Mouse (Mus musculus) cortical plate, adult 2 months (tissue): ENCODE measurements at regions not wholly inside any gene's neighbourhood (a gene's known extent, or its start where the extent isn't known, plus 50 kb on each side); places are given as distances from the start of the nearest gene placed in this dataset.

Experiments used
- H3K27ac ChIP-seq: fragments of 200-500 bp; 2 replicates; pipeline ENCODE4 v1.5.1; 2012; ENCODE audit warnings: low read length, control low read depth, inconsistent platforms; ENCODE audit not compliant: insufficient read depth
- H3K4me1 ChIP-seq: fragments of 200-500 bp; 2 replicates; pipeline ENCODE4 v1.6.1; 2011; ENCODE audit warnings: low read length; ENCODE audit not compliant: control insufficient read depth, insufficient read depth
- H3K4me3 ChIP-seq: fragments of 200-500 bp; 2 replicates; pipeline ENCODE4 v1.5.1; 2011; ENCODE audit warnings: mild to moderate bottlenecking, low read length, control low read depth; ENCODE audit not compliant: insufficient read depth
- CTCF ChIP-seq: fragments of 200-500 bp; IDR thresholded peaks from 2 replicates; pipeline ENCODE4 v1.5.1; 2011; ENCODE audit warnings: mild to moderate bottlenecking, control low read depth, low read length; ENCODE audit not compliant: insufficient read depth; ENCODE audit errors: extremely low read depth
- POLR2A ChIP-seq: fragments of 200-500 bp; IDR thresholded peaks from 2 replicates; pipeline ENCODE4 v1.6.1; 2011; ENCODE audit warnings: mild to moderate bottlenecking, low read length, control low read depth; ENCODE audit not compliant: insufficient read depth; ENCODE audit errors: extremely low read depth

DNA sequence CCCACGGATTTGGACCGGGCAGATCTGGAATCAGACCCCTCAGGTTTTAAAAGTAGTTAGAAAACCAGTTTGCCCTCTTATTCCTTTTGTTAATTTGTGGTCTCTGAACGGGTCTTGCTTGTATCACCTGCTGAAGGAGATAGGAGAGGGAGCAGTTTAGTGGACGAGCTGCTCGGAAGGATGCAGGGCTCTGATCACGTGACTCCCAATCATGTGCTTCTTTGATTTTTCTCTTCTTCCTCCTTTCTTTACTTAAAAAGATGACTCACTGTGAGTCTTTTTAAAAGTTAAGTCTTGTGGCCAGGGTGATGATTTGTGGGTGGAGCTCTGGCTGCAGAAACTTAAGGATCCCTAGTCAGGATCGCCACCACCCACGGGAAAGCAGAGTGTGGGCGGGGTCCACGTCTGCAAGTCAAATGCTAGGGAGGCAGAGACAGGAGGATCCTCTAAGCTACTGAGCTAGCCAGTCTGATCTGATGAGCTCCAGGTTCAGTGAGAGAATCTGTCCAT lies 138.0 kb downstream of the Rpl14 start:
- Histone ChIP-seq H3K4me3 (no peak overlapping the region), H3K4me1 (peaks cover 4% of the 10 kb centered on the region), H3K27ac (no peak overlapping the region)
- no peak for TF ChIP-seq POLR2A
- no peak for TF ChIP-seq CTCF

DNA sequence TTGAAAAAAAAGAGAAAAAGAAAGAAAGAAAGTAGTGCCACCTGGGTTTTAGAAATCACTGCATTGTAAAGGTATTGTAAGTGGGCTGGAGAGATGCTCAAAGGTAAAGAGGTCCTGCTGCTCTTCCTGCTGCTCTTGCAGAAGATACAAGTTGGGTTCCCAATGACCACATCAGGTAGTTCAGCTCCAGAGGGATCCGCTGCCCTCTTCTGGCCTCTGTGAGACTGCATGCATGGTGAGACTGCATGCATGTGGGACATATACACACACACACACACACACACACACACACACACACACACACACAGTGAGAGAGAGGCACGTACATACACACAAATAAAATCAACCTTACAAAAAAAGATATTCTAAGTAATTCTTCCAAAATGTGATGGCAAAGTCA lies 141.7 kb downstream of the Rpl14 start:
- Histone ChIP-seq H3K4me1 (peaks cover 4% of the 10 kb centered on the region), H3K27ac (no peak overlapping the region), H3K4me3 (no peak overlapping the region)
- no peak for TF ChIP-seq CTCF
- no peak for TF ChIP-seq POLR2A

DNA sequence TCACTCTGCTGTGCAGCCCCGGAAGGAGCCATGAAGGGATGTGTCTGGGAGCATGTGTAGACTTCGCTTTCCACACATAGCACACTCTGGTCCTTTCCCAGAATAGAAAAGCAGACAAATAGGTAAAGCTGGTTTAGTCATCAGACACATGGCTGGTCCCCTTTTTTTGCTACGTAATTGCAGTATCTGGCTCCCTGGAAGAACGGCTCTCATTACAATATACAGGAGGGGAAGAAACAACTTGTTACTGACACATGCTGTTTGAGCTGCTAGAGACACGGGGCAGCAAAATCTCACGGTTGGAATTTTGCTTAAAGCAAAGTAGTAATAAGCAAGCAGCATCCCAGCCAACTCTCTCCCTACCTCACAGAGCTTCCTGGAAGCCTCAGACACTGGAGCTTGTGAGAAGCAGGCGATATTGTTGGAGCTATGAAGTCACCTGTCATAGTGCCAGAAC lies 144.4 kb downstream of the Rpl14 start:
- H3K4me3 ChIP-seq = no peak overlapping the region
- H3K4me1 ChIP-seq = no peaks in the 10 kb centered on the region
- H3K27ac ChIP-seq = no peak overlapping the region
- TF ChIP-seq CTCF = no peak
- TF ChIP-seq POLR2A = no peak

DNA sequence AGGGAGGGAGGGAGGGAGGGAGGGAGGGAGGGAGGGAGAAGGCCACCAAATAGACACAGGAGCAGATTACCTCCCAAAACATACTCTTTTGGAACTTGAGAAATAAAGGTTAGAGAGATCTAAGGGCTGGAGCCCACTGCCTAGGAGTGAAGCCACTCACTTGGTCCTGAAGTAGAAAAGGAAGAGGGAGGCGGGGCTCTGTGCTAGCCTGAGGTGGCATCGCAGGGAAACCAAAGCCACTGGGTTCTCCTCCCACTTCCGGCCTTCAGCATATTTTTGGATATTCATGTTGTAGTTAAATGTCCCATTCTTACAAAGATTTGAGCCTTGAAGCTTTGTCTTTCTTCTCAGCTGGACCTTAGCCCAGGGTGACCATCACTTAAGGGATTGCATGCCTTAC lies 147.6 kb downstream of the Rpl14 start:
- no peak overlapping the region for H3K4me3 ChIP-seq
- no peak overlapping the region for H3K27ac ChIP-seq
- no peaks in the 10 kb centered on the region for H3K4me1 ChIP-seq
- TF ChIP-seq POLR2A (no peak), CTCF (no peak)

DNA sequence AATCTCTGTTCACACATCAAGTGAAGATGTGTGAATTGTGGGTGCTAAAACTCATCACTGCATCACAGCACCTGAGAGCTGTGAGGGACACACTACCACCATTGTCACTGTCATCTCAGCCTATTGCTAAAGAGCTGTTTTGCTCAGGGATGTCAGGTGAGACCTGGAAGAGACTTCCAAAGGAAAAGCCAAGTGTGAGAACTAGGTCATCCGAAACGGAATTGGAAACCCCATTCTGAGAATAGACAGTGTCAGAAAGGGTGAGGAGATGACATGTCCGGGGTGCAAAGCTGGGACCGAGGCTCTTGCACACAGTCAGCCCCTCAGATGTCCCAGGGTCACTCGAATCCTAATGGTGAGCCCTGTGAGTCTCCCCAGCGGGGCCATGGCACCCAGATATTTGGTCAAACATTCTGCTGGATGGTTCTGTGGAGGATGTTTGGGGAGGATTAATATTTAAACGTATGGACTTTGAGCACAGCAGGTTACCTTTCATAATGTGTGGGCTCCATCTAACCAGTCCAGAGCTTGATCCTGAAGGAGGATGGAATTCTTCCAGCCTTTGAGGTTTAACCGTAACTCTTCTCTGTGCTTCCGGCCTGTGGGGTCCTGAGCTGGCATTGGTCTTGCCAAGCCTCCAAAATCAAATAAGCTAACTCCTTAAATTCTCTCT lies 150.3 kb downstream of the Rpl14 start:
- no peak overlapping the region for H3K4me3 ChIP-seq
- no peaks in the 10 kb centered on the region for H3K4me1 ChIP-seq
- no peak overlapping the region for H3K27ac ChIP-seq
- TF ChIP-seq CTCF (no peak), POLR2A (no peak)

DNA sequence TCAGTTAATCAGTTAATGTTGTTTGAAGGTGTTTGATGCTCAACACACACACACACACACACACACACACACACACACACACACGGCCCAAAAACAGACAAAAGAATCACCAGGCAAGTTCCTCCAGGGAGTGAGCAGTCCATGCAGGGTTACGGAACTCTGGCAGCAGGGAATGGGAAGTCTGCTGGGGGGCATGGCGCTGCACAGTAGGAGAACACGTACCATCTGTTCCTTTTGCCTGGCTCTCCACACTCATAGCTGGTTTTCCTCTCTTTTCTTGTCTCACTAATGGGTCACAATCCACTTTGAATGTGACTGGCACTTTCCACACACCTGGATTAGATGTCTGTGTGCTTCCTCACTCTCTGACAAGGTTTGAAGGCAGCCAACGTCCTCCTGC lies 151.8 kb downstream of the Rpl14 start:
- TF ChIP-seq POLR2A (no peak), CTCF (no peak)
- Histone ChIP-seq H3K4me1 (no peaks in the 10 kb centered on the region), H3K27ac (no peak overlapping the region), H3K4me3 (no peak overlapping the region)

DNA sequence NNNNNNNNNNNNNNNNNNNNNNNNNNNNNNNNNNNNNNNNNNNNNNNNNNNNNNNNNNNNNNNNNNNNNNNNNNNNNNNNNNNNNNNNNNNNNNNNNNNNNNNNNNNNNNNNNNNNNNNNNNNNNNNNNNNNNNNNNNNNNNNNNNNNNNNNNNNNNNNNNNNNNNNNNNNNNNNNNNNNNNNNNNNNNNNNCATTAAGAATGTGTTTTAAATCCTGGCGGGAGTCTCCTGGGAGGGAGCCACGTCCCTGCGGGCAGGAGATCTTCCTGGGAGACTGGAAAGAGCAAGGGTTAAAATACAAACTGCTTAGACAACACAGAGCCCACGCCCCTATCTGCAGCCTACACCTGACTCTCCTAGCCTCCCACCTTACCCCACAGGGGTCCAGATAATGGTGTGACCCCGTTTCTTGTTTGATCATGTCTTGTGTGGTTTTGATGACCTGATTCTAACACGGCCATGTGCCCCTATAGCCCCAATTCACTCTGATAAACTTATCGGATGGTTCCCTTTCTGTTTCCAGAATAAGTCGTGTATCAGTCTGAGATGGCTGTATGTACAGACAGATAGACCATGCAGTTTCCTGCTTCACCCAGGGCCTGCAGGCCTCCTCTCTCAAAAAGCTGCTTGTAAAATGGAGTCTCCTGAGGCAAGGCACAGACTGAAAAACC lies 160.8 kb downstream of the Rpl14 start:
- Histone ChIP-seq H3K4me1 (no peaks in the 10 kb centered on the region; the same call in 1 of the 2 replicates), H3K4me3 (no peak overlapping the region), H3K27ac (no peak overlapping the region)
- TF ChIP-seq POLR2A (no peak), CTCF (no peak)

DNA sequence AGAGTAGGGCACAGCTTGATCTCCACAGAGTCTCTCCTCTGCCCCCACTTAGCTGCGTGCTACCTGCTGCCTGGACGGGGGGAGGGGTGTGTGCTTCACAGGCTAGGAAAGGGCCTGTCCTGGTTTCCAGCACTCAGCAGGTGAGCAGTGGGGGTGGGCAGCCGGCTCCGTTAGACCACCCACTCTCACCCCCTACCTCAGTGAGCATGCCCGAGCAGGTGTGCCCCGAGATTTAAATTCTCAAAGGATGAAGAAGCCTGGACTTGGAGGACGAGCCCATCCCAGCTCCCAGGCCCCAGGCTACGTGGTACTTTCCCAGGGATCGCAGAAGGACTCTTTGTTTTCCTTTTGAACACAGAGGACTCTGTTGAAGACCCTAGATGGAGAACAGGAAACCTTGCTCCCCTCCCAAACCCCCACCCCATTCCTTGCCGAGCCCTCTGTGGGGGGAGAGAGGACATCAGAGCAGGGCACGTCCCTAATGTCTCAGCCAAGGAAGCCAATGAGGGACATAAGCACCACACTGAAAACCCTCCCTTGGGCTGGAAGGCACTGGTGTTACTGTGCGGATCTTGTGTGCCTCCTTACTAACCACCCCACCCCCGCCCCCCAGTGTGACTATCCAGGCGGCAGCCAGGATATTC lies 161.5 kb downstream of the Rpl14 start:
- no peak for TF ChIP-seq POLR2A
- TF ChIP-seq CTCF = no peak
- no peaks in the 10 kb centered on the region; the same call in 1 of the 2 replicates for H3K4me1 ChIP-seq

DNA sequence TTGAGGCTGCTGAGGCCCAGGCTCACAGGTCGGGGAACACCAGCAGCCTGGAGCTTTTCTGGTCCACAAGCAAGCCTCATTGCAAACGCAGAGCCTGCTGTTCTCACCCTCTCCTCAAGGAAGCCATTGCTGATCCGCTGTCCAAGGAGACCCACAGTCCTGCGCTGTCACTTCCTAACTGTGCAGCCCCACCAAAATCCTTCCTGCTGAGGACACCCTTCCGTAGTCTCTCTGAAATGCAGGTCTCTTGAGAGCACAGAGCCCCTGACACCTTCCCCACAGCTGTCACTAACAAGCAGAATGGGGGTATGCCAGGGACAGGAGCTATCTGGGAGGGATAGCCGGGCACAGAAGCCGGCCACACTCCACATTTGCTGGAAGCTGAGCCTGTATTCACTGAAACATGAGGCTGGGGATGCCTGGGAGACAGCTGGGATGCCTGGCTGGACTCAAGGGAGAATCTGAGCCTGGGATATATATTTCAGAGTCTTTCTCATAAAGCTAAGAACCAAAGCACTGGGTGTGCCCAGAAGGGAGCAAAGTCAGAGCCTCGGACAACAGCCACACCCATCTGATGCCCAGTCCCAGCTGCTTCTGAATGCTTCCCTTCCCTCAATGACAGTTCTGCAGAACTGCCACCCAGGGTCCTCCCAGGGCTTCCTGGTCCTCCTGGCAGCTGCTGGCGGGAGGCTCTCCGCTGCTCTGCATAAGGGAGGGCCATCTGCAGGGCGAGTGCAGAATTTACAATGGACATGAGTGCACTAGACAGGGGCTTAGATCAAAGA lies 162.6 kb downstream of the Rpl14 start:
- no peak overlapping the region for H3K27ac ChIP-seq
- no peaks in the 10 kb centered on the region; the same call in 1 of the 2 replicates for H3K4me1 ChIP-seq
- H3K4me3 ChIP-seq = no peak overlapping the region
- TF ChIP-seq POLR2A = no peak
- no peak for TF ChIP-seq CTCF

More for the DNA sequence above, 161.5 kb downstream of the Rpl14 start:
- H3K27ac ChIP-seq = no peak overlapping the region
- H3K4me3 ChIP-seq = no peak overlapping the region
